Mouse (Mus musculus): ENCODE measurements around the gene Gm43552. TPM values are rescaled to one million over a fixed set of nuclear protein-coding genes. Genes with fewer than 3 reads are reported as not detected.

The Gm43552 gene
- polyA plus RNA-seq, 1 experiment from 2014 or later = not detected

DNA sequence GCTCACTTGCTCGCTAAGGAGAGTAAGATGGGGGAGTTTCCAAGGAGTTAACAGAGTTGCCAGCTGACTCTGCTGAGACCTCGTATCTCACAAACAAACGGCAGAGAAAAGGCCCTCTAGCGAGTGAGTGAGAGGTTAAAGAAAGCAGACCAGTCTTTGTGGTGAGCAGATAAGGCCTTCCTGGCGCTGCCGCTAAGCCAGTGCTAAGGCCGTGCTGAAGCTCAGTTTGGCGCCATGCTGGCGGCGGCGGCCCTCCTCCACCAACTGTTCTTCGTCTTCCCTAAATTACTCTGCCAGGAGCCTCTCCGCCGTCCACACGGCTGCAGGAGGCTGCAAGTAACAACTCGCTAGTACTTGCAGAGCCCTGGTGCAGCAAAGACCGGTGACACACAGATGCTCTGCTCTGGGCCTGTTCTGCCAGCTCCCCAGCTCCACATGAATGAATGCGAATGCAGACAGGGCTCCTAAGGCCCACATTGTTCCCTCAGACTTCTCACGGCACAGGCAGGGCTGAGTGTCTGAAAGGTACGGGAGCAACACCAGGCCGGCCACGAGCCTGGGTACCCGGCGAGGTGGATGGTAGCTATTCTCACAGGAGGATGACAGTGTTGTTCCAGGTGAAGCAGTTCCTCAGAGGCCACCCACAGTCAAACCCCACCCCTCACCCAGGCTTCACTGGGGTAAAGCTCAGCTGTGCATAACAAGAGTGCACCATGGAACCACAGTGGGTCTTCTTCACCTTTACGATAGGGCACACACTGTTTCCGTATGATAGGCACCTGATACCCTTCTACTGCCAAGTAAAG, 76.8 kb downstream of the Gm43552 start:
- H3K9ac ChIP-seq (replicated peaks; ENCODE audit: low read depth, low read length) = no peak overlapping the region
- no peak overlapping the region; the same call in 1 of the 2 replicates for H3K4me2 ChIP-seq (ENCODE audit: low read depth, low read length)
- H3K9me3 ChIP-seq (ENCODE audit: control insufficient read depth, low read length) = no peaks in the 10 kb centered on the region
- WGBS = 27% methylated on average over 26 of the region's 26 CpGs
- H3K4me3 ChIP-seq (ENCODE audit: low read depth, low read length) = no peak overlapping the region
- H3K36me3 ChIP-seq (ENCODE audit: control insufficient read depth, insufficient read depth, low read length) = peaks cover 47% of the 10 kb centered on the region
- no peaks in the 10 kb centered on the region for H3K27me3 ChIP-seq (ENCODE audit: control insufficient read depth, insufficient read depth, low read length)
- no peak overlapping the region; the same call in 1 of the 2 replicates for H3K27ac ChIP-seq (ENCODE audit: low read depth, low read length)
- no peak for ATAC-seq (ENCODE audit: low read depth)
- no peaks in the 10 kb centered on the region for H3K4me1 ChIP-seq (ENCODE audit: control insufficient read depth, insufficient read depth, low read length)

DNA sequence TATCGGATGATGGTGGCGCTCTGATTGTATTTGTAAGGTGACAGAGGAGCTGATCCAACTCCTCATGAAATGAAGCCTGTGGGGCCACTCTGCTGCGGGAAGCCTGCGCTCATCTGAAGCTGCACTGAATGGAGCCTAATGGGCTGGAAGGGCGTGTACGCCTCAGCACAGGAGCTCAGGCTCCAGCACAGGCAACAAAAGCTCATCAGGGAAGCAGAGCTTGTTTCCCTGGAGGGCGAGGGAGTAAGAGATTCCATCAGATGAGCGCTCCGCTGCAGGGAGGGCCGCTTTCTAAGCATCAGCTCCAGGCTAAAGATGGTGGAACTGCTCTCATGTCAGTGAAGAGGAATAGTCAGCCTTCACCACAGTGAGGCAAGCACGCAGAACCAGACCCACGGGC, 84.6 kb downstream of the Gm43552 start:
- Histone ChIP-seq H3K36me3 (ENCODE audit: control insufficient read depth, insufficient read depth, low read length) (peaks cover 31% of the 10 kb centered on the region), H3K27ac (ENCODE audit: low read depth, low read length) (peak overlapping the region; percentile 56; the same call in 1 of the 2 replicates), H3K9ac (replicated peaks; ENCODE audit: low read depth, low read length) (no peak overlapping the region), H3K4me3 (ENCODE audit: low read depth, low read length) (no peak overlapping the region), H3K4me1 (ENCODE audit: control insufficient read depth, insufficient read depth, low read length) (no peaks in the 10 kb centered on the region), H3K9me3 (ENCODE audit: control insufficient read depth, low read length) (no peaks in the 10 kb centered on the region), H3K4me2 (ENCODE audit: low read depth, low read length) (no peak overlapping the region), H3K27me3 (ENCODE audit: control insufficient read depth, insufficient read depth, low read length) (no peaks in the 10 kb centered on the region)
- 34% methylated on average over 12 of the region's 12 CpGs for WGBS
- no peak for ATAC-seq (ENCODE audit: low read depth)

- no peak overlapping the region for H3K27ac ChIP-seq (ENCODE audit: low read depth, low read length)
- H3K36me3 ChIP-seq (ENCODE audit: control insufficient read depth, insufficient read depth, low read length) = peaks cover 33% of the 10 kb centered on the region
- no peaks in the 10 kb centered on the region for H3K9me3 ChIP-seq (ENCODE audit: control insufficient read depth, low read length)
- peak; percentile 77; the same call in 1 of the 2 replicates for ATAC-seq (ENCODE audit: low read depth)
- H3K4me3 ChIP-seq (ENCODE audit: low read depth, low read length) = no peak overlapping the region
- H3K9ac ChIP-seq (replicated peaks; ENCODE audit: low read depth, low read length) = no peak overlapping the region
- H3K4me1 ChIP-seq (ENCODE audit: control insufficient read depth, insufficient read depth, low read length) = no peaks in the 10 kb centered on the region
- no peaks in the 10 kb centered on the region for H3K27me3 ChIP-seq (ENCODE audit: control insufficient read depth, insufficient read depth, low read length)
- H3K4me2 ChIP-seq (ENCODE audit: low read depth, low read length) = no peak overlapping the region
- 26% methylated on average over 2 of the region's 2 CpGs for WGBS
These were observed 91.2 kb downstream of the Gm43552 start for GRCm38 (mm10) chr5:65401251-65401994.

- Histone ChIP-seq H3K27me3 (ENCODE audit: control insufficient read depth, insufficient read depth, low read length) (no peaks in the 10 kb centered on the region; the same call in 1 of the 2 replicates), H3K4me3 (ENCODE audit: low read depth, low read length) (no peak overlapping the region), H3K4me2 (ENCODE audit: low read depth, low read length) (no peak overlapping the region), H3K9me3 (ENCODE audit: control insufficient read depth, low read length) (no peaks in the 10 kb centered on the region), H3K36me3 (ENCODE audit: control insufficient read depth, insufficient read depth, low read length) (peaks cover 5% of the 10 kb centered on the region), H3K4me1 (ENCODE audit: control insufficient read depth, insufficient read depth, low read length) (peaks cover 8% of the 10 kb centered on the region), H3K9ac (replicated peaks; ENCODE audit: low read depth, low read length) (no peak overlapping the region), H3K27ac (ENCODE audit: low read depth, low read length) (no peak overlapping the region)
- WGBS = 92% methylated on average over 7 of the region's 7 CpGs
- ATAC-seq (ENCODE audit: low read depth) = no peak
These were observed 98.2 kb downstream of the Gm43552 start for GRCm38 (mm10) chr5:65394425-65394824.

DNA sequence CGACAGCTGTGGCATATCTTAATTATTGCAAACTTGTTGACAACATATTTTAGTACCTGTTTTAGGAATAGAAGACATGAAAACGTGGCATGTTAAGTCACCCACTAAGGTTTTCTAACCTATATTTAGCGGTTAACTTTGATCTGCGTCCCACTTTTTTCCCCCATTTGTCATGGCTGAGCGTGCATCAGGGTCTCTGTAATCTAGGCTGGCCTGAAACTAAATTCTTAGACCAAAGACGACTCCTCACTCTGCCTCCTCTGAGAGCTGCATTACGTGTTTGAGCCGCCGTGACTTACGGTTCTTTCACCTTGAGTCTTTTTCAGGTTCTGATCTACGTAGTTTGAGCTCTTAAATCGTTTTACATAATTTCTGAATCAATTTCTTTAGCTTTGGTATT, 100.9 kb downstream of the Gm43552 start:
- no peaks in the 10 kb centered on the region; the same call in 1 of the 2 replicates for H3K27me3 ChIP-seq (ENCODE audit: control insufficient read depth, insufficient read depth, low read length)
- 3% methylated on average over 12 of the region's 12 CpGs for WGBS
- H3K9me3 ChIP-seq (ENCODE audit: control insufficient read depth, low read length) = no peaks in the 10 kb centered on the region
- peaks cover 8% of the 10 kb centered on the region for H3K4me1 ChIP-seq (ENCODE audit: control insufficient read depth, insufficient read depth, low read length)
- H3K4me2 ChIP-seq (ENCODE audit: low read depth, low read length) = peak overlapping the region; percentile 56
- peak overlapping the region; percentile 98; the same call in 1 of the 2 replicates for H3K9ac ChIP-seq (replicated peaks; ENCODE audit: low read depth, low read length)
- peak; percentile 38 for ATAC-seq (ENCODE audit: low read depth)
- peak overlapping the region; percentile 94 for H3K27ac ChIP-seq (ENCODE audit: low read depth, low read length)
- H3K36me3 ChIP-seq (ENCODE audit: control insufficient read depth, insufficient read depth, low read length) = peaks cover 24% of the 10 kb centered on the region
- peak overlapping the region; percentile 95 for H3K4me3 ChIP-seq (ENCODE audit: low read depth, low read length)

- H3K9ac ChIP-seq (replicated peaks; ENCODE audit: low read depth, low read length) = peak within 1 kb of the TSS; percentile 98
- H3K4me2 ChIP-seq (ENCODE audit: low read depth, low read length) = peak within 1 kb of the TSS; percentile 59
- peak within 1 kb of the TSS; percentile 95 for H3K4me3 ChIP-seq (ENCODE audit: low read depth, low read length)
- ATAC-seq (ENCODE audit: low read depth) = peak; percentile 98
- H3K27ac ChIP-seq (ENCODE audit: low read depth, low read length) = peak within 1 kb of the TSS; percentile 94
- no peaks in the 10 kb centered on the region for H3K9me3 ChIP-seq (ENCODE audit: control insufficient read depth, low read length)
- peaks cover 24% of the 10 kb centered on the region for H3K36me3 ChIP-seq (ENCODE audit: control insufficient read depth, insufficient read depth, low read length)
- H3K4me1 ChIP-seq (ENCODE audit: control insufficient read depth, insufficient read depth, low read length) = peaks cover 8% of the 10 kb centered on the region
- under 1% methylated on average over 83 of the region's 83 CpGs for WGBS
- H3K27me3 ChIP-seq (ENCODE audit: control insufficient read depth, insufficient read depth, low read length) = no peaks in the 10 kb centered on the region; the same call in 1 of the 2 replicates
These were observed 101.7 kb downstream of the Gm43552 start, which contains the start of the genes Rpl9 and Lias for GRCm38 (mm10) chr5:65390648-65391644. Gene Rpl9 (minus strand): TSS chr5:65391444. Gene Lias (plus strand): TSS chr5:65391497.

DNA sequence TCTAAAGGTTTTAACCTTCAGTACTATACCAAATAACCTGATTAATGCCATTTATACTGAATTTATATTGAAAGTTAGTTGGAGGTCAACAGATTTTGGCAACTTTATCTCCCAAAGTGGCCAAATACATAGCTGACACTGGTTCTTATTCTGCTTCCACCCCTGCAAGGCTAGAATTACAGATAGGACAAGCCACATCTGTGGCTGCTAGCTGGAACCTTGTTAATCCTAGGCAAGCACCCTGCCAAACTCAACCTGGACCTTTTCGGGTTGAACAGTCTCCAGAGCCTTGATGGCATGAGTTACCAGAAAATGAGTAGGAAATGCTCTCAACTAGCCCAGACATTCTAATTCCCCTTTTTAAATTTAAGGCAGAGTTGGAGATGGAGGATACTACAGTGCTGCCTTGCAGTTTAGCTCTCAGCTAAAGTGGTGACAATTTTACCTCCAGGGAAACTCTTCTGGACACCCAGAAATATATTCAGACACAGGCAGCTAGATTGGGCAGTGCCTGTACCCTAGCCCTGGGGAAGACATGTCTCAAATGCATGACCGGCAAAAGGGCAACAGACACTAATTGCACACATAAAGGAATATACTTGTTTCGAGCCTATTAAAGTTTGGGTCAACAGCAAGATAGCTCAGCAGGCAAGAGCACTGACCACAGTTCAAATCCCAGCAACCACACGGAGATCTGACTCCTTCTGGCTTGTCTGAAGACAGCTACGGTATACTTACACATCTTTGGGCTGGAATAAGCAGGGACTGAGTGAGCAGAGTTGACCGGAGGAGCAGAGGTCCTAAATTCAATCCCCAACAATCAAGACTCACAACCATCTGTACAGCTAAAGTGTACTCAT, 105.4 kb downstream of the Gm43552 start:
- Histone ChIP-seq H3K27ac (ENCODE audit: low read depth, low read length) (no peak overlapping the region), H3K9me3 (ENCODE audit: control insufficient read depth, low read length) (no peaks in the 10 kb centered on the region), H3K36me3 (ENCODE audit: control insufficient read depth, insufficient read depth, low read length) (peaks cover 31% of the 10 kb centered on the region), H3K9ac (replicated peaks; ENCODE audit: low read depth, low read length) (no peak overlapping the region), H3K4me1 (ENCODE audit: control insufficient read depth, insufficient read depth, low read length) (peaks cover 8% of the 10 kb centered on the region), H3K27me3 (ENCODE audit: control insufficient read depth, insufficient read depth, low read length) (no peaks in the 10 kb centered on the region; the same call in 1 of the 2 replicates), H3K4me3 (ENCODE audit: low read depth, low read length) (no peak overlapping the region), H3K4me2 (ENCODE audit: low read depth, low read length) (no peak overlapping the region)
- no peak for ATAC-seq (ENCODE audit: low read depth)
- 82% methylated on average over 6 of the region's 6 CpGs for WGBS

- no peak for ATAC-seq (ENCODE audit: low read depth)
- Histone ChIP-seq H3K4me1 (ENCODE audit: control insufficient read depth, insufficient read depth, low read length) (peaks cover 8% of the 10 kb centered on the region), H3K4me2 (ENCODE audit: low read depth, low read length) (no peak overlapping the region), H3K4me3 (ENCODE audit: low read depth, low read length) (no peak overlapping the region), H3K9me3 (ENCODE audit: control insufficient read depth, low read length) (no peaks in the 10 kb centered on the region), H3K36me3 (ENCODE audit: control insufficient read depth, insufficient read depth, low read length) (peaks cover 31% of the 10 kb centered on the region), H3K27me3 (ENCODE audit: control insufficient read depth, insufficient read depth, low read length) (no peaks in the 10 kb centered on the region), H3K9ac (replicated peaks; ENCODE audit: low read depth, low read length) (no peak overlapping the region), H3K27ac (ENCODE audit: low read depth, low read length) (no peak overlapping the region)
- 80% methylated on average over 2 of the region's 2 CpGs for WGBS
These were observed 106.9 kb downstream of the Gm43552 start for GRCm38 (mm10) chr5:65385704-65386103.

Data from neural tube, embryonic 14.5 days (tissue).